Mouse (Mus musculus): ENCODE data around the gene Kcnf1. TPM values are rescaled to one million over a fixed set of nuclear protein-coding genes. Genes with fewer than 3 reads are reported as not detected.

The Kcnf1 gene
- total RNA-seq (2017): not detected in 2 replicates

- ATAC-seq (replicated peaks in 1 of 2; ENCODE audit: insufficient read depth in 1 of 2, low FRiP score in 2 of 2, low TSS enrichment in 1 of 2, low read depth in 1 of 2, poor library complexity in 2 of 2, severe bottlenecking in 2 of 2): no peak
These were observed at the start of gene Kcnf1 for GRCm38 (mm10) chr12:17176757-17177092. Kcnf1 (minus strand) TSS chr12:17176888.

DNA sequence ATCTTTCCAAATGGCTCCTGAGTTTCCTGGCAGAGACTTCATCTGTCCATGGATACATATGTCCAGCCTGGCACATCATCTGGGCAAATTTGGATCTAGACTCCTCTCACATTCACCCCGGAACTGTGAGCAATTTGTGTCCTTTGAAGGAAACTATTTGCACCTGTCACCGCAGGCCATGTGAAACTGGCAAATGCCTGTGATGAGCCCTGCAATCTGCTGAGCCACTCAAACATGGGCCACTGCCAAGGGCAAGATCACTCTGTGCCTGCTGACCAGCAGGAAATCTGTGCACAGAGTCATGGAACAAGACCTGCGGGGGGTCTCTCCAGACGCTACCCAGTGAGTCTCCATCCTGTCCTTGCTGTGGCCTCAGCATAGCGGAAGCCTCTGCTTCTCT lies 48.3 kb upstream of the Kcnf1 start:
- ATAC-seq (replicated peaks in 1 of 2; ENCODE audit: insufficient read depth in 1 of 2, low FRiP score in 2 of 2, low TSS enrichment in 1 of 2, low read depth in 1 of 2, poor library complexity in 2 of 2, severe bottlenecking in 2 of 2): no peak

DNA sequence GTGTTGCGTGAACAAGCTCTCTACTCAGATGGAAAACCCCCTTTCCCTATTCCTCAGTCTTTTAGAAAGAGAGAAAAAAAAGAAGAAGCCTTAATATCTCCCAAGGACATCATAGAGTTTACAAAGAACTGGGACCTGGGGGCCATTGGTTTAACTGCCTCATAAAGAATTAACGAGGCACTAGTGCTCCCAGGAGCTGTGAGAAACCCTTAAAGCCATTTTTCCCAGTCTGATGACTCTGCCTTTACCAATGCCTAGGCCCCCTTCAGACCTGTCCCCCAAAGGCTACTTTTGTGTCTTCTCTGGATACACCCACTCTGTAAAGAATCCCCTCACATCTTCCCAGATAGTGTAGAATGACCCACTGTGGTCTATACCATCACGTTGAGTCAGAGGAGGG lies 46.4 kb upstream of the Kcnf1 start:
- no peak for ATAC-seq (replicated peaks in 1 of 2; ENCODE audit: insufficient read depth in 1 of 2, low FRiP score in 2 of 2, low TSS enrichment in 1 of 2, low read depth in 1 of 2, poor library complexity in 2 of 2, severe bottlenecking in 2 of 2)

- 0 out of 4 replicates have a peak, but pooled peaks of 1 of the 2 experiments have one; percentile 19 for ATAC-seq (replicated peaks in 1 of 2; ENCODE audit: insufficient read depth in 1 of 2, low FRiP score in 2 of 2, low TSS enrichment in 1 of 2, low read depth in 1 of 2, poor library complexity in 2 of 2, severe bottlenecking in 2 of 2)
These were observed 45.3 kb upstream of the Kcnf1 start for GRCm38 (mm10) chr12:17221891-17222428.

GRCm38 (mm10) chr12:17220631-17221030 lies 43.9 kb upstream of the Kcnf1 start:
- ATAC-seq (replicated peaks in 1 of 2; ENCODE audit: insufficient read depth in 1 of 2, low FRiP score in 2 of 2, low TSS enrichment in 1 of 2, low read depth in 1 of 2, poor library complexity in 2 of 2, severe bottlenecking in 2 of 2): no peak

DNA sequence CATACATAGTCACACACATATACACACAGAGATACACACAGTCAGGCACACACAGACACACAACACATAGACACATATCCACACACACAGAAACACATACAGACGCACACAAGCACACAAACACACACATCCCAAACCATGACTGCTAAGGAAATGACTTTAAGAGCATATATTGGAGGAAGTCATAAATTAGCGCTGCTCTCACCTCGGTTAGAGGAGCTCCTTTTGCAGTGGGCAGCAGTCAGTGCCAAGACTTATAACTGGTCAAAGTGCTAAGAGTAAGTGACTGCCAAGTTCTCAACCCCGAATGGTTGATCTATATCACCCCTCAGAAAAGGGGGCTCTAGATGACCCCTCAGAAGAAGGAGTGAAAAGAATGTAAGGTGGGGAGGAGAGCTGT lies 42.4 kb upstream of the Kcnf1 start:
- ATAC-seq (replicated peaks in 1 of 2; ENCODE audit: insufficient read depth in 1 of 2, low FRiP score in 2 of 2, low TSS enrichment in 1 of 2, low read depth in 1 of 2, poor library complexity in 2 of 2, severe bottlenecking in 2 of 2): peak; percentile 59 to 70; a peak in 3 of 4 replicates

DNA sequence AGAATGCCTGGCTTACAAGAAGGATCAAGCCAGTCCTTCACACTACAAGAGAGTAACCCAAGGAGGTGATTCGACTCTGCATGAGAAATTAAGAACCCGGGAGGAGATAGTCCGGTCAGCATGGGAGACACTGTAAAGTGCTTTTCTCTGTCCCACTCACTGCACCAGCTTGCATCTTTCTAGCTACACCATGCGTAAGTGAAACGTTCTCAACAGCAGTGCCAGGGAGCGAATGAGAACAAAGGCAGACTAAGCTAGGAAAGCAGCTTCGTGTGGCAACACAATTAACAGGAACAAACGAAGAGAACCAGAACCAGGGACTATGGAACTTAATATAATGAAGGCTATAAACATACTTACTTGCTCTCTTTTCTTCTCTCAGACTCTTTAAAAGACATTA lies 41.7 kb upstream of the Kcnf1 start:
- ATAC-seq (replicated peaks in 1 of 2; ENCODE audit: insufficient read depth in 1 of 2, low FRiP score in 2 of 2, low TSS enrichment in 1 of 2, low read depth in 1 of 2, poor library complexity in 2 of 2, severe bottlenecking in 2 of 2): no peak

- ATAC-seq (replicated peaks in 1 of 2; ENCODE audit: insufficient read depth in 1 of 2, low FRiP score in 2 of 2, low TSS enrichment in 1 of 2, low read depth in 1 of 2, poor library complexity in 2 of 2, severe bottlenecking in 2 of 2): no peak
These were observed 39.1 kb upstream of the Kcnf1 start for GRCm38 (mm10) chr12:17215751-17216150.

- no peak for ATAC-seq (replicated peaks in 1 of 2; ENCODE audit: insufficient read depth in 1 of 2, low FRiP score in 2 of 2, low TSS enrichment in 1 of 2, low read depth in 1 of 2, poor library complexity in 2 of 2, severe bottlenecking in 2 of 2)
These were observed 26.0 kb upstream of the Kcnf1 start for GRCm38 (mm10) chr12:17202492-17203322.

- no peak for ATAC-seq (replicated peaks in 1 of 2; ENCODE audit: insufficient read depth in 1 of 2, low FRiP score in 2 of 2, low TSS enrichment in 1 of 2, low read depth in 1 of 2, poor library complexity in 2 of 2, severe bottlenecking in 2 of 2)
These were observed 21.9 kb upstream of the Kcnf1 start for GRCm38 (mm10) chr12:17198621-17199020.

DNA sequence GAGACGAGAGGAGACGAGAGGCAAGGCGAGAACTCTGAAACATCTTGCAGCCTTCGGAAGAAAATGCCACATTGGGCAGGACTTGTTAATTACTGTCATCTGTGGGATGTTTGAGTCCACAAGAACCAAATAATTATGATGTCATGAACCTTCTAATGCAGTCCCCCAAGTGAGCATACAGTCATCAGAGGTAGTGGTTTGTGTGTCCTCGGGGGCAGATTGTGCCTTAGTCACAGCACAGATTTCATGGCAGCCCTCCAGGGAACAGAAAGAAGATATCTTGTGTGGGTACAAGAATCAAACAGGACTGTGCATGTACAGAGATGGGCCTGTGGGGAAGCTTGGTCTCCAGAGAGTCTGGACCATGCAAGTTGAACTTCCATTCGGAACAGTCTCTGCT lies 17.5 kb upstream of the Kcnf1 start:
- no peak for ATAC-seq (replicated peaks in 1 of 2; ENCODE audit: insufficient read depth in 1 of 2, low FRiP score in 2 of 2, low TSS enrichment in 1 of 2, low read depth in 1 of 2, poor library complexity in 2 of 2, severe bottlenecking in 2 of 2)

GRCm38 (mm10) chr12:17193311-17193710 lies 16.6 kb upstream of the Kcnf1 start:
- no peak for ATAC-seq (replicated peaks in 1 of 2; ENCODE audit: insufficient read depth in 1 of 2, low FRiP score in 2 of 2, low TSS enrichment in 1 of 2, low read depth in 1 of 2, poor library complexity in 2 of 2, severe bottlenecking in 2 of 2)

DNA sequence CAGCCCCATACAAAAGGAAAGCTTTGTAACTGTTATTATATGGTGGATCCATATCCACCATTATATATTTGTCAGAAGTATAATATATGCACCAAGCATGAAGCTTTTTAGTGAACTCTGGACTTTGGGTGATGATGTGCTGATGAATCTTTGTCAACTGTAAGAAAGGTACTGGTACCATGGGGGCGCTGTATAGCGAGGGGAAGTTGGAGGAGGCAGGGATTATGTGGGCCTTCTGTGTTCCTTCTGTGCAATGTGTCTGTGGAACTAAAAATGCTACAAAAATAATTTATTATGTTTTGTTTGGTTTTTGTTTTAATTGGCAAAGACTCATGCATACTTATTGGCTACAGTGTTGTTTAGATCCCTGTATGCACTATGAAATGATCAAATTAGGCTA lies 16.2 kb upstream of the Kcnf1 start:
- no peak for ATAC-seq (replicated peaks in 1 of 2; ENCODE audit: insufficient read depth in 1 of 2, low FRiP score in 2 of 2, low TSS enrichment in 1 of 2, low read depth in 1 of 2, poor library complexity in 2 of 2, severe bottlenecking in 2 of 2)

- no peak for ATAC-seq (replicated peaks in 1 of 2; ENCODE audit: insufficient read depth in 1 of 2, low FRiP score in 2 of 2, low TSS enrichment in 1 of 2, low read depth in 1 of 2, poor library complexity in 2 of 2, severe bottlenecking in 2 of 2)
These were observed 7.7 kb upstream of the Kcnf1 start for GRCm38 (mm10) chr12:17184303-17184775.

- no peak for ATAC-seq (replicated peaks in 1 of 2; ENCODE audit: insufficient read depth in 1 of 2, low FRiP score in 2 of 2, low TSS enrichment in 1 of 2, low read depth in 1 of 2, poor library complexity in 2 of 2, severe bottlenecking in 2 of 2)
These were observed 7.1 kb upstream of the Kcnf1 start for GRCm38 (mm10) chr12:17183788-17184187.

- peak; percentile 56 to 63 for ATAC-seq (replicated peaks in 1 of 2; ENCODE audit: insufficient read depth in 1 of 2, low FRiP score in 2 of 2, low TSS enrichment in 1 of 2, low read depth in 1 of 2, poor library complexity in 2 of 2, severe bottlenecking in 2 of 2)
These were observed 489 bp downstream of the Kcnf1 start for GRCm38 (mm10) chr12:17176041-17176756.

DNA sequence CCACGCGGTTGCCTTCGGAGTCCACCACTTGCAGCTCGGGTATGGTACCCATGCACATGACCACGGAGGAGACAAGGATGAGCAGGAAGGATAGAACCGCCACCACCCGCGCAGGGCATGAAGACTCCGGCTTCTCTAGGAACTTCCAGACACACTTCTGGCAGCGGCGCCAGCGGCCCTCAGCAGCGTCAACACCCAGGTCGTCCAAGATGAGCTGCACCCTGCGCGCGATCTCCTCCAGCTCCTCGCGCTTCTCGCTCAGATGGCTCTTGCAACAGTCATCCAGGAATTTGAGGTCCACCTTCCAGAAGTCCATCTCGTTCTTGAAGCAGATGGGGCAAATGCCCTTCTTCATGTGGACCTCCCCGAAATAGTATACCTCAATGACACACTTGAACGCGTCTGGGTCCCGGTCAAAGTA lies 1.1 kb downstream of the Kcnf1 start:
- ATAC-seq (replicated peaks in 1 of 2; ENCODE audit: insufficient read depth in 1 of 2, low FRiP score in 2 of 2, low TSS enrichment in 1 of 2, low read depth in 1 of 2, poor library complexity in 2 of 2, severe bottlenecking in 2 of 2): no peak

DNA sequence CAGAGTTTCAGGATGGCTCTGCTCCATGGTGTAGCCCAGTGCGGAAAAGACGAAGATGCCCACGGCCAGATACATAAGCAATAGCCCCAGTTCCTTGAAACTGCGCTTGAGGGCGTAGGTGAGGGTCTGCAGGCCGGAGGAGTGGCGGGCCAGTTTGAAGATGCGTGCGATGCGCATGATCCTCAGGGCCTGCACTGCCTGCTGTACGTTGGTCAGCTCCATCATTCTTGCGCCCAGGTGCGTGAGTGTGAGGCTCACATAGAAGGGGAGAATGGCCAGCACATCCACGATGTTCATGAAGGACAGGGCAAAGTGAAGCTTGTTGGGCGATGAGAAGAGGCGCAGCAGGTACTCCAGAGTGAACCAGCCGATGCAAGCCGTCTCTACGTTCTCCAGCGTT lies 1.6 kb downstream of the Kcnf1 start:
- no peak for ATAC-seq (replicated peaks in 1 of 2; ENCODE audit: insufficient read depth in 1 of 2, low FRiP score in 2 of 2, low TSS enrichment in 1 of 2, low read depth in 1 of 2, poor library complexity in 2 of 2, severe bottlenecking in 2 of 2)

Measured in hematopoietic stem cell, adult 5-6 weeks (primary cell).